Mouse (Mus musculus) hindbrain, embryonic 14.5 days (tissue): ENCODE results near the gene Mphosph9. TPM values are rescaled to one million over a fixed set of nuclear protein-coding genes. Genes with fewer than 3 reads are reported as not detected.
"Not testable (repeated sequence)": the region's sequence is repeated elsewhere in the genome, so short reads cannot be mapped to it uniquely, and the experiment has no call there.

Experiments
- ATAC-seq: fragments of 200-750 bp; cut with Nextera tagmentation; 2 replicates; pipeline ENCODE4 v1.8.0; 2017; ENCODE audit warnings: moderate number of reproducible peaks, mild to moderate bottlenecking, moderate TSS enrichment, moderate library complexity; ENCODE audit not compliant: low FRiP score
- DNase-seq: peaks from one replicate; pipeline ENCODE4 v3.0.0-alpha.2; 2015; ENCODE audit warnings: low spot score
- H3K27ac ChIP-seq: fragments of 300-500 bp; sonication (generic); 2 replicates; pipeline ENCODE4 v1.5.1; 2014; ENCODE audit warnings: mild to moderate bottlenecking, moderate library complexity
- H3K27me3 ChIP-seq: fragments of 300-500 bp; sonication (generic); 2 replicates; pipeline ENCODE4 v1.6.1; 2014; ENCODE audit warnings: mild to moderate bottlenecking, low read length, mixed read lengths; ENCODE audit not compliant: control insufficient read depth, insufficient read depth
- H3K36me3 ChIP-seq: fragments of 300-500 bp; sonication (generic); replicated peaks from 2 replicates; pipeline ENCODE4 v1.6.1; 2014; ENCODE audit not compliant: control insufficient read depth, insufficient read depth
- H3K4me1 ChIP-seq: fragments of 300-500 bp; sonication (generic); replicated peaks from 2 replicates; pipeline ENCODE4 v1.6.1; 2014; ENCODE audit warnings: antibody characterized with exemption, low read length, mixed read lengths; ENCODE audit not compliant: control insufficient read depth, insufficient read depth
- H3K4me2 ChIP-seq: fragments of 300-500 bp; sonication (generic); replicated peaks from 2 replicates; pipeline ENCODE4 v1.6.1; 2014; ENCODE audit warnings: mild to moderate bottlenecking, moderate library complexity
- H3K4me3 ChIP-seq: fragments of 300-500 bp; sonication (generic); replicated peaks from 2 replicates; pipeline ENCODE4 v1.5.1; 2014; ENCODE audit warnings: mild to moderate bottlenecking, low read length
- H3K9ac ChIP-seq: fragments of 300-500 bp; sonication (generic); 2 replicates; pipeline ENCODE4 v1.6.1; 2014
- H3K9me3 ChIP-seq: fragments of 300-500 bp; sonication (generic); 2 replicates; pipeline ENCODE4 v1.6.1; 2016; ENCODE audit warnings: low read length; ENCODE audit not compliant: control insufficient read depth
- WGBS: fragments of 180-500 bp; shearing (Covaris S2); extraction: QIAGEN DNeasy Blood & Tissue Kit; methylation state at CpG from one replicate; pipeline ENCODE4 v1.1.7; 2014; 5-methylcytosine and 5-hydroxymethylcytosine counted together
- polyA plus RNA-seq: library from polyadenylated mRNA; unstranded; fragments of >200 nt; fragmentation: Nextera tagmentation; extraction: Ambion mirVana; gene quantifications from 2 replicates; pipeline ENCODE4 v1.2.1, GENCODE M21; 2014

Gene Mphosph9
- polyA plus RNA-seq, 1 experiment from 2014 or later, result 12.6 TPM

- Histone ChIP-seq H3K4me3 (peak overlapping the region; percentile 89), H3K9ac (peak overlapping the region; percentile 97), H3K27ac (peak overlapping the region; percentile 93), H3K9me3 (no peaks in the 10 kb centered on the region), H3K36me3 (peaks cover 32% of the 10 kb centered on the region), H3K27me3 (no peaks in the 10 kb centered on the region), H3K4me1 (peaks cover 23% of the 10 kb centered on the region), H3K4me2 (peak overlapping the region; percentile 81)
- ATAC-seq (no peak), DNase-seq (no peak)
- 72% methylated on average over 2 of the region's 2 CpGs for WGBS
These were observed 22.6 kb upstream of the Mphosph9 start for GRCm38 (mm10) chr5:124350350-124350749.

DNA sequence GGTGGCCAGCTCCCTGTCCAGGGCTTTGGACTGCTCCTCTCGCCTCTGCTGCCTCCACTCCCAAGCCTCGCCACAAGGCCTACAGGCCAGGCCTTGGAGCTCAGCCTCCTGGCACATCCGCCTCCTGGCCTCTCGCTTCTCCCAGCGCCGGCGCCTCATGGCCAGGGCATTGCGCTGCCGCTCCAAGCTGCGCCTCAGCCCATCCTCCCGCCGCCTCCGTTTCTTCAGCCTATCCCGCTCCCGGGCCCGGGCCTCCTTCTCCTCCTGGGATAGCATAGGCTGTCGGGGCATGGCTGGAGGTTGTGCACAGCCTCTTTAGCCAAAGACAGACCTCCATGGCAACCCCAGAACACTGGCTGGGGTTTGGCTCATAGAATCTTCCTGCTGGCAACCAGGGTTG is 21.4 kb upstream of the Mphosph9 start:
- peaks cover 40% of the 10 kb centered on the region for H3K36me3 ChIP-seq
- H3K4me3 ChIP-seq, result no peak overlapping the region
- H3K9me3 ChIP-seq, result no peaks in the 10 kb centered on the region
- H3K9ac ChIP-seq, result no peak overlapping the region
- peak overlapping the region; percentile 81; the same call in 1 of the 2 replicates for H3K4me2 ChIP-seq
- H3K27me3 ChIP-seq, result no peaks in the 10 kb centered on the region
- peak overlapping the region; percentile 93; the same call in 1 of the 2 replicates for H3K27ac ChIP-seq
- 80% methylated on average over 17 of the region's 17 CpGs for WGBS
- H3K4me1 ChIP-seq, result peaks cover 20% of the 10 kb centered on the region
- ATAC-seq (no peak), DNase-seq (no peak)

- ATAC-seq (no peak), DNase-seq (no peak)
- Histone ChIP-seq H3K4me1 (0 out of 2 replicates have a peak, but pooled peaks cover 5% of the 10 kb centered on the region), H3K27ac (no peak overlapping the region), H3K4me3 (no peak overlapping the region), H3K27me3 (no peaks in the 10 kb centered on the region), H3K9ac (no peak overlapping the region), H3K36me3 (peaks cover 33% of the 10 kb centered on the region), H3K9me3 (no peaks in the 10 kb centered on the region), H3K4me2 (no peak overlapping the region)
- WGBS, result 78% methylated on average over 8 of the region's 8 CpGs
These were observed 15.1 kb upstream of the Mphosph9 start for GRCm38 (mm10) chr5:124342897-124343296.

DNA sequence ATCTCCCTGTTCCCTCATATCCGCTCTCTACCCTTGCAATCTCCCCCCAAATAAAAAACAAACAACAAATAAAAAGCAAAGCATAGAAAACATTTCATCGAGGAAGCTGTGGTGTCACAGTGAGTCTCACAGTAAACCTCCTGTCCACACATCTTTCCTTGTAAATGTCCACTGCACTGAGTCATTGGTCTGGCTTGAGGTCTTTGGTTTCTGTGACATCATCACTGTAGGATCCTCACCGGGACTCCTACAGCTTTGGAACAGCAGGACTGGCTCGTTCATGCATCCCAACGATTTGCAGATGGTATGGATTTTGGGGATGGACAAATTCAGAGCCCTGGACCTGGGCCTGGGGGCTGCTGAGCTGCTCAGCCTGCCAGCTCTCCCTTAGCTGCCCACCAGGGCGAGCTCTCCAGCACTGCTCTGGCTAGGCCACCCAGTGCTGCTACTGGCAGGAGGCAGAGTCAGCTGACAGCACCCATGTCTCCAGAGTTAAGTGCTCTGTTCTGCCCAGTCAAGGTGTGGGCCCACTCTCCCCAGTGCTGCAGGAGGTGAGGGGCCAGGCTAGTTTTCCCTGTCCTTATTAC is 14.1 kb upstream of the Mphosph9 start:
- H3K4me3 ChIP-seq, H3K4me2 ChIP-seq, H3K4me1 ChIP-seq, H3K9me3 ChIP-seq, H3K9ac ChIP-seq, H3K27me3 ChIP-seq, H3K27ac ChIP-seq, ATAC-seq, DNase-seq: not testable (repeated sequence)
- H3K36me3 ChIP-seq, result peaks cover 29% of the 10 kb centered on the region
- 68% methylated on average over 6 of the region's 6 CpGs for WGBS

- Histone ChIP-seq H3K4me3 (no peak overlapping the region), H3K9ac (no peak overlapping the region), H3K4me1 (peaks cover 5% of the 10 kb centered on the region; the same call in 1 of the 2 replicates), H3K27ac (no peak overlapping the region), H3K36me3 (peaks cover 7% of the 10 kb centered on the region; the same call in 1 of the 2 replicates), H3K4me2 (no peak overlapping the region), H3K27me3 (no peaks in the 10 kb centered on the region), H3K9me3 (no peaks in the 10 kb centered on the region)
- DNase-seq (no peak), ATAC-seq (no peak)
- 89% methylated on average over 8 of the region's 8 CpGs for WGBS
These were observed 11.0 kb upstream of the Mphosph9 start for GRCm38 (mm10) chr5:124338791-124339190.

DNA sequence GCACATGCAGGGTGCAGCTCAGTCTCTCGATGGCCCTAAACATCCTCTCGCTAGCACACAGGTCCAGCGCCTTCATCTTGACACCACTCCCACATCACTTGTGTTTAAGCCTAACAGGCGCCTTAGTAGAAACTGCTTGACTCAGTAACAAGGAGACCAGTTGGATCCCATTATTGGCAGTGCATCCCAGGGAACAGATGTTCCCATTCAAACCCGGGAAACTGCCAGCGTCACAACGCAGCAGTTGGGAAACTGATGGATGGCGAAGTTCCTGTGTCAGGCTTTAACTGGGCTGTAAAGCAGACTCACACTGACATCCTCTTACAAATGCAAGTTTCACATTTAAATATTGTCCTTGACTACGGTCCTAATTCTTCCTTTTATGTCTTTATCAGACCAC is 10.1 kb upstream of the Mphosph9 start:
- DNase-seq (peak; percentile 49), ATAC-seq (no peak)
- peak overlapping the region; percentile 52 for H3K27ac ChIP-seq
- H3K27me3 ChIP-seq, result no peaks in the 10 kb centered on the region
- peaks cover 1% of the 10 kb centered on the region; the same call in 1 of the 2 replicates for H3K36me3 ChIP-seq
- no peak overlapping the region for H3K4me2 ChIP-seq
- H3K4me1 ChIP-seq, result peaks cover 5% of the 10 kb centered on the region; the same call in 1 of the 2 replicates
- H3K9ac ChIP-seq, result no peak overlapping the region
- no peak overlapping the region for H3K4me3 ChIP-seq
- 31% methylated on average over 9 of the region's 9 CpGs for WGBS
- no peaks in the 10 kb centered on the region for H3K9me3 ChIP-seq

DNA sequence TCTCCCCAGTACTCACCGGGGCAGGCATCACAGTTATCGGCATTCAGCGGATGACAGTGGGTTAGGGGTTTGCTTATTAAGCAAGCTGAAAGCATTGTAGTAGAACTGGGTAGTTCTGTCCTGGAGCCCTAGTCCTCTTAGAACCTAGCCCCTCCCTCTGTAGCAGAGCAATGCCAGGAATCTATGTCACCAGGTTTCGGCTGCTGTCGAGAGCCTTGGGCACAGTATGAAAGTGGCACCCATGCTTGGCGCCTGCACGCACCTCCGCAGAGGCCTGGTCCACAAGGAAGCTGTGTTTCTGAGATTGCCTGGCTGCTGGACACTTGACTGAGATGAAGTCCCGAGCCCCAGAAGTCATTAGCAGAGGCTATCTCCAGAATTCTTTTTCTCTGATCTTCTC is 9.3 kb upstream of the Mphosph9 start:
- Histone ChIP-seq H3K9me3 (no peaks in the 10 kb centered on the region), H3K4me2 (no peak overlapping the region), H3K27me3 (no peaks in the 10 kb centered on the region), H3K27ac (no peak overlapping the region), H3K9ac (no peak overlapping the region), H3K4me1 (peaks cover 5% of the 10 kb centered on the region; the same call in 1 of the 2 replicates), H3K36me3 (no peaks in the 10 kb centered on the region), H3K4me3 (no peak overlapping the region)
- ATAC-seq, result no peak
- DNase-seq, result no peak
- WGBS, result 86% methylated on average over 9 of the region's 9 CpGs

- 0 out of 2 replicates have a peak overlapping the region, but pooled peaks have one; percentile 1 for H3K4me2 ChIP-seq
- DNase-seq (peak; percentile 76), ATAC-seq (peak; percentile 88)
- no peak overlapping the region for H3K4me3 ChIP-seq
- WGBS, result 10% methylated on average over 6 of the region's 6 CpGs
- peak overlapping the region; percentile 85 for H3K27ac ChIP-seq
- H3K4me1 ChIP-seq, result peaks cover 5% of the 10 kb centered on the region; the same call in 1 of the 2 replicates
- no peaks in the 10 kb centered on the region for H3K27me3 ChIP-seq
- peak overlapping the region; percentile 39; the same call in 1 of the 2 replicates for H3K9ac ChIP-seq
- no peaks in the 10 kb centered on the region for H3K9me3 ChIP-seq
- no peaks in the 10 kb centered on the region for H3K36me3 ChIP-seq
These were observed 6.6 kb upstream of the Mphosph9 start for GRCm38 (mm10) chr5:124334392-124334791.

GRCm38 (mm10) chr5:124330086-124330485 is 2.3 kb upstream of the Mphosph9 start:
- DNase-seq (no peak), ATAC-seq (no peak)
- no peaks in the 10 kb centered on the region for H3K27me3 ChIP-seq
- WGBS, result 95% methylated on average over 6 of the region's 6 CpGs
- H3K9ac ChIP-seq, result no peak overlapping the region
- H3K27ac ChIP-seq, result no peak overlapping the region
- no peak overlapping the region for H3K4me2 ChIP-seq
- peaks cover 16% of the 10 kb centered on the region for H3K4me1 ChIP-seq
- H3K36me3 ChIP-seq, result no peaks in the 10 kb centered on the region
- no peak overlapping the region for H3K4me3 ChIP-seq
- H3K9me3 ChIP-seq, result no peaks in the 10 kb centered on the region
